In genomic region chr5:144387851-144388250, GRCm38 (mm10) we compare ENCODE assay signal across 9 mouse cellular contexts. TPM values are rescaled to one million over a fixed set of nuclear protein-coding genes. Genes with fewer than 3 reads are reported as not detected.
DNase-seq lines count a peak whose midpoint lies in the region; ATAC-seq and TF ChIP-seq lines count a peak whose summit lies in the region.
"Had no signal": no experiment of that assay in that cellular context is flagged by ENCODE, and none has a peak within 500 bp of the region (broad histone marks: within the 10 kb centered on the region; RNA-seq: fewer than 3 reads in every experiment).

No protein-coding gene starts in this region.

- no peak overlapping the region for H3K4me2 ChIP-seq in forebrain, embryonic 13.5 days
- no peak overlapping the region for H3K4me2 ChIP-seq in liver, embryonic 11.5 days
- no peak overlapping the region for H3K4me2 ChIP-seq in neural tube, embryonic 15.5 days

- H3K4me1 ChIP-seq in forebrain, embryonic 13.5 days: no peaks in the 10 kb centered on the region
- H3K4me1 ChIP-seq in kidney, adult 2 months (ENCODE audit: control insufficient read depth, insufficient read depth, low read length): no peaks in the 10 kb centered on the region
- H3K4me1 ChIP-seq in liver, embryonic 11.5 days (replicated peaks; ENCODE audit: control insufficient read depth, insufficient read depth, low read length): no peaks in the 10 kb centered on the region
- no peaks in the 10 kb centered on the region for H3K4me1 ChIP-seq in neural tube, embryonic 15.5 days
- H3K4me1 ChIP-seq: megakaryocyte, embryonic 14.5 days had no signal

- ATAC-seq in forebrain, embryonic 13.5 days: peak; percentile 62; the same call in 1 of the 2 replicates
- 0 out of 2 replicates have a peak, but pooled peaks have one; percentile 43 for ATAC-seq in liver, embryonic 11.5 days (replicated peaks; ENCODE audit: low FRiP score)
- ATAC-seq in neural tube, embryonic 15.5 days (ENCODE audit: low FRiP score): peak; percentile 79

- no peaks in the 10 kb centered on the region for H3K36me3 ChIP-seq in forebrain, embryonic 13.5 days (ENCODE audit: poor library complexity, severe bottlenecking)
- no peaks in the 10 kb centered on the region for H3K36me3 ChIP-seq in kidney, adult 2 months (ENCODE audit: control insufficient read depth, insufficient read depth, low read length)
- H3K36me3 ChIP-seq in liver, embryonic 11.5 days (ENCODE audit: control insufficient read depth, insufficient read depth, low read length): no peaks in the 10 kb centered on the region
- no peaks in the 10 kb centered on the region for H3K36me3 ChIP-seq in neural tube, embryonic 15.5 days

- H3K27ac ChIP-seq in forebrain, embryonic 13.5 days: no peak overlapping the region
- H3K27ac ChIP-seq in kidney, adult 2 months (ENCODE audit: insufficient read depth, low read depth, low read length): no peak overlapping the region
- H3K27ac ChIP-seq in liver, embryonic 11.5 days (ENCODE audit: low read depth, low read length): no peak overlapping the region
- H3K27ac ChIP-seq in neural tube, embryonic 15.5 days (replicated peaks): no peak overlapping the region

- 12% methylated on average over 6 of the region's 6 CpGs for WGBS in forebrain, embryonic 13.5 days
- 7% methylated on average over 6 of the region's 6 CpGs for WGBS in kidney, adult 2 months
- WGBS in liver, embryonic 11.5 days: 9% methylated on average over 6 of the region's 6 CpGs
- WGBS in neural tube, embryonic 15.5 days: 10% methylated on average over 6 of the region's 6 CpGs

- TF ChIP-seq POLR2A in kidney, adult 2 months (IDR thresholded peaks at IDR 0.05; ENCODE audit: low read depth, low read length): no peak

- 0 out of 2 replicates have a peak, but pooled peaks cover 5% of the 10 kb centered on the region for H3K9me3 ChIP-seq in forebrain, embryonic 13.5 days (replicated peaks)
- H3K9me3 ChIP-seq in liver, embryonic 11.5 days (ENCODE audit: control insufficient read depth, low read length): 0 out of 2 replicates have a peak, but pooled peaks cover 2% of the 10 kb centered on the region
- H3K9me3 ChIP-seq in neural tube, embryonic 15.5 days (replicated peaks): no peaks in the 10 kb centered on the region; the same call in 1 of the 2 replicates

- H3K27me3 ChIP-seq in forebrain, embryonic 13.5 days: no peaks in the 10 kb centered on the region
- no peaks in the 10 kb centered on the region for H3K27me3 ChIP-seq in kidney, adult 2 months (replicated peaks; ENCODE audit: control insufficient read depth, insufficient read depth, low read length)
- no peaks in the 10 kb centered on the region for H3K27me3 ChIP-seq in liver, embryonic 11.5 days (replicated peaks; ENCODE audit: control insufficient read depth, insufficient read depth, low read length)
- no peaks in the 10 kb centered on the region for H3K27me3 ChIP-seq in neural tube, embryonic 15.5 days (replicated peaks)
- H3K27me3 ChIP-seq: megakaryocyte, embryonic 14.5 days had no signal

- peak; percentile 62 for TF ChIP-seq CTCF in kidney, adult 2 months (conservative IDR thresholded peaks at IDR 0.05; ENCODE audit: insufficient read depth, insufficient read length, low read depth, low read length)

- H3K9ac ChIP-seq in forebrain, embryonic 13.5 days: no peak overlapping the region
- H3K9ac ChIP-seq in liver, embryonic 11.5 days (ENCODE audit: low read depth, low read length): no peak overlapping the region
- H3K9ac ChIP-seq in neural tube, embryonic 15.5 days (replicated peaks): no peak overlapping the region

- peak; percentile 45 for DNase-seq in urinary bladder, postnatal 25 days (ENCODE audit: low spot score)
- DNase-seq in urinary bladder, postnatal 10 days (ENCODE audit: low spot score): no peak
- DNase-seq in c-Kit-positive CD71-positive TER-119-positive erythroid progenitor cells, embryonic 14.5 days (ENCODE audit: low spot score): peak; percentile 5
- peak; percentile 42 for DNase-seq in kidney, adult 2 months
- peak; percentile 39 for DNase-seq in liver, embryonic 11.5 days (ENCODE audit: low spot score)
- DNase-seq in yolk sac, embryonic 10.5 days (ENCODE audit: low spot score): peak; percentile 44

- no peak overlapping the region for H3K4me3 ChIP-seq in forebrain, embryonic 13.5 days
- H3K4me3 ChIP-seq in kidney, adult 2 months (ENCODE audit: insufficient read depth, low read depth, low read length): no peak overlapping the region
- H3K4me3 ChIP-seq in liver, embryonic 11.5 days (ENCODE audit: low read depth, low read length): no peak overlapping the region
- H3K4me3 ChIP-seq in neural tube, embryonic 15.5 days (replicated peaks): no peak overlapping the region
- H3K4me3 ChIP-seq: megakaryocyte, embryonic 14.5 days had no signal

RNA-seq across cellular contexts. Expression of gene Baiap2l1, which starts 29.9 kb away (rescaled TPM):
- polyA plus RNA-seq in forebrain, embryonic 13.5 days (2015; fragmentation: Nextera tagmentation; extraction: Ambion mirVana): 1.3 and 1.7 TPM in 2 replicates
- 10.7 and 10.8 TPM in 2 replicates for polyA plus RNA-seq in kidney, adult 2 months (2012; rRNA removed)
- 6.8 and 8.2 TPM in 2 replicates for polyA plus RNA-seq in liver, embryonic 11.5 days (2014; fragmentation: Nextera tagmentation; extraction: Ambion mirVana)
- 1.5 and 3.7 TPM in 2 replicates for polyA plus RNA-seq in neural tube, embryonic 15.5 days (2015; fragmentation: Nextera tagmentation; extraction: Ambion mirVana)
